Comparison of ENCODE assay signal across 8 mouse cellular contexts in genomic region chr11:98348083-98348961, GRCm38 (mm10). TPM values are rescaled to one million over a fixed set of nuclear protein-coding genes. Genes with fewer than 3 reads are reported as not detected.
DNase-seq lines count a peak whose midpoint lies in the region; ATAC-seq lines count a peak whose summit lies in the region.

Ppp1r1b (plus strand) TSS chr11:98348404.

- H3K4me3 ChIP-seq in embryonic facial prominence, embryonic 15.5 days (replicated peaks) = peak within 1 kb of the TSS; percentile 52
- H3K4me3 ChIP-seq in hindbrain, embryonic 12.5 days = peak within 1 kb of the TSS; percentile 46
- peak within 1 kb of the TSS; percentile 51 for H3K4me3 ChIP-seq in lung, embryonic 16.5 days (ENCODE audit: low read length)

- peak; percentile 55 for DNase-seq in CD4-positive helper T cell, adult 2 months (ENCODE audit: low read depth, low spot score)
- DNase-seq in R1 (ENCODE audit: low read depth, low spot score) (peak; percentile 84), adipocyte (ENCODE audit: low spot score) (no peak)
- DNase-seq in layer of hippocampus, adult 9-11 months = peak; percentile 70
- peak; percentile 72 for DNase-seq in right cerebral cortex, postnatal 4 days

- peaks cover 16% of the 10 kb centered on the region for H3K4me1 ChIP-seq in embryonic facial prominence, embryonic 15.5 days
- peaks cover 18% of the 10 kb centered on the region for H3K4me1 ChIP-seq in hindbrain, embryonic 12.5 days
- H3K4me1 ChIP-seq in lung, embryonic 16.5 days (replicated peaks; ENCODE audit: control insufficient read depth, insufficient read depth, low read length) = peaks cover 14% of the 10 kb centered on the region

- H3K9ac ChIP-seq in embryonic facial prominence, embryonic 15.5 days = peak within 1 kb of the TSS; percentile 12
- H3K9ac ChIP-seq in hindbrain, embryonic 12.5 days = peak within 1 kb of the TSS; percentile 60
- peak within 1 kb of the TSS; percentile 59 for H3K9ac ChIP-seq in lung, embryonic 16.5 days (ENCODE audit: low read length)

- no peak for ATAC-seq in embryonic facial prominence, embryonic 15.5 days (ENCODE audit: insufficient number of reproducible peaks, low FRiP score, low TSS enrichment, low read depth)
- ATAC-seq in hindbrain, embryonic 12.5 days (ENCODE audit: low FRiP score) = peak; percentile 66
- peak; percentile 69 for ATAC-seq in lung, embryonic 16.5 days (ENCODE audit: low read depth)

- H3K4me2 ChIP-seq in embryonic facial prominence, embryonic 15.5 days (replicated peaks) = peak within 1 kb of the TSS; percentile 97
- H3K4me2 ChIP-seq in hindbrain, embryonic 12.5 days (replicated peaks) = peak within 1 kb of the TSS; percentile 84
- peak within 1 kb of the TSS; percentile 84 for H3K4me2 ChIP-seq in lung, embryonic 16.5 days (ENCODE audit: low read depth, low read length)

- H3K27me3 ChIP-seq in embryonic facial prominence, embryonic 15.5 days = peaks cover 93% of the 10 kb centered on the region
- H3K27me3 ChIP-seq in hindbrain, embryonic 12.5 days = peaks cover 97% of the 10 kb centered on the region
- H3K27me3 ChIP-seq in lung, embryonic 16.5 days (ENCODE audit: control insufficient read depth, insufficient read depth, low read depth, low read length) = peaks cover 66% of the 10 kb centered on the region

- no peaks in the 10 kb centered on the region for H3K9me3 ChIP-seq in embryonic facial prominence, embryonic 15.5 days (replicated peaks)
- H3K9me3 ChIP-seq in hindbrain, embryonic 12.5 days (replicated peaks) = no peaks in the 10 kb centered on the region
- H3K9me3 ChIP-seq in lung, embryonic 16.5 days (ENCODE audit: control insufficient read depth, low read length) = no peaks in the 10 kb centered on the region

- H3K27ac ChIP-seq in embryonic facial prominence, embryonic 15.5 days (replicated peaks) = no peak within 1 kb of the TSS
- no peak within 1 kb of the TSS for H3K27ac ChIP-seq in hindbrain, embryonic 12.5 days
- no peak within 1 kb of the TSS for H3K27ac ChIP-seq in lung, embryonic 16.5 days (ENCODE audit: low read length)

- under 1% methylated on average over 55 of the region's 55 CpGs for WGBS in embryonic facial prominence, embryonic 15.5 days
- under 1% methylated on average over 50 of the region's 55 CpGs for WGBS in hindbrain, embryonic 12.5 days
- under 1% methylated on average over 55 of the region's 55 CpGs for WGBS in lung, embryonic 16.5 days

- no peaks in the 10 kb centered on the region for H3K36me3 ChIP-seq in embryonic facial prominence, embryonic 15.5 days
- H3K36me3 ChIP-seq in hindbrain, embryonic 12.5 days = no peaks in the 10 kb centered on the region
- no peaks in the 10 kb centered on the region for H3K36me3 ChIP-seq in lung, embryonic 16.5 days (ENCODE audit: control insufficient read depth, insufficient read depth, low read length)

RNA-seq across cellular contexts. Expression of gene Ppp1r1b, which starts in this region (rescaled TPM):
- polyA plus RNA-seq in embryonic facial prominence, embryonic 15.5 days (2015; fragmentation: Nextera tagmentation; extraction: Ambion mirVana) = 3.8 and 7.0 TPM in 2 replicates
- polyA plus RNA-seq in hindbrain, embryonic 12.5 days (2016; fragmentation: Nextera tagmentation; extraction: Ambion mirVana) = 0.37 and 0.52 TPM in 2 replicates
- polyA plus RNA-seq in lung, embryonic 16.5 days (2015; fragmentation: Nextera tagmentation; extraction: Ambion mirVana) = 5.6 and 6.1 TPM in 2 replicates

Comparison
In these comparisons a context has a peak if more than half of its experiments do, and no peak if none do; other contexts are left out.
1. Peak in ATAC-seq, H3K4me3 ChIP-seq, H3K9ac ChIP-seq and H3K4me2 ChIP-seq in hindbrain, embryonic 12.5 days; RNA of the gene not detected or under 1 TPM.